Mouse (Mus musculus) kidney, adult 2 months (tissue): Measurements from ENCODE around the gene Hap1.

Experiments used
- CTCF ChIP-seq: fragments of 200-500 bp; conservative IDR thresholded peaks from 2 replicates; pipeline ENCODE4 v1.5.1; 2011; ENCODE audit warnings: low read depth, mild to moderate bottlenecking, control low read depth, low read length, moderate library complexity, mixed read lengths; ENCODE audit not compliant: insufficient read depth, insufficient read length
- POLR2A ChIP-seq: fragments of 200-500 bp; IDR thresholded peaks from one replicate; pipeline ENCODE4 v1.6.1; 2011; ENCODE audit warnings: low read depth, low read length, control low read depth

DNA sequence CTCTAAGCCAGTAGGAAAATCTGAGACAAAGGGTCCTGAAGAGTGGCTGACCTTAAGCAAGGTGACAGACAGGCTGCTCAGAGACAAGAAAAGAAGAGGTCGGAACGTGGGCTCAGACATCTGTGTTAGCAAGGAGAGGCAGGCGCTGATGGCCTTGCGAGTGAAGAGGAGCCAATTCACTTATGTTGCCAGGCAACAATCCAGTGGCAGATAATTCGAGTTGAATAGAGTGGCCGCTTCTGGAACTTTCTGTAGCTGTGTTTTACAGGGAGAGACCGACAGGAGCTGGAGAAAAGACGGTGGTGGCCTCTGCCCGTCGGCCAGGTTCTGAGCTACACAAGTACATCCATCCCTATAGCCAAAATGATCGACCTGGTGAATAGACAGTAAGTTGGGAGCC is 28.6 kb downstream of the Hap1 start:
- no peak for TF ChIP-seq POLR2A
- no peak for TF ChIP-seq CTCF
